Mouse (Mus musculus) MEL (cell line): ENCODE measurements around the gene Tnfsfm13.

Source experiments
- CTCF ChIP-seq, 3 experiments: IDR thresholded peaks in 2 of 3; conservative IDR thresholded peaks in 1 of 3; 2 replicates each; pipeline ENCODE4 v1.5.1; 2011 to 2012; ENCODE audit warnings: low read length in 3 of 3, low read depth in 2 of 3, mild to moderate bottlenecking in 2 of 3, improper control_type of control experiment in 1 of 3, inconsistent platforms in 1 of 3, mixed read lengths in 1 of 3, moderate library complexity in 1 of 3; ENCODE audit not compliant: control insufficient read depth in 1 of 3, insufficient read depth in 1 of 3, poor library complexity in 1 of 3, severe bottlenecking in 1 of 3
- JUND ChIP-seq: IDR thresholded peaks from 2 replicates; pipeline ENCODE4 v1.6.1; 2011; ENCODE audit warnings: low read depth, mild to moderate bottlenecking, improper control_type of control experiment, low read length
- POLR2AphosphoS5 ChIP-seq: IDR thresholded peaks from 2 replicates; pipeline ENCODE4 v1.6.1; 2012; ENCODE audit warnings: low read depth, borderline replicate concordance, mild to moderate bottlenecking, inconsistent platforms, low read length, moderate library complexity, mixed read lengths
- TCF12 ChIP-seq: IDR thresholded peaks from 2 replicates; pipeline ENCODE4 v1.6.1; 2014; ENCODE audit warnings: low read depth, mild to moderate bottlenecking, inconsistent platforms, low read length, improper control_type of control experiment, moderate library complexity

- no peak for TF ChIP-seq CTCF (IDR thresholded peaks at IDR 0.05 in 2 of 3, conservative IDR thresholded peaks at IDR 0.05 in 1 of 3; ENCODE audit: control insufficient read depth in 1 of 3, insufficient read depth in 1 of 3, low read depth in 2 of 3, low read length in 3 of 3, poor library complexity in 1 of 3, severe bottlenecking in 1 of 3)
- no peak for TF ChIP-seq JUND
- no peak for TF ChIP-seq TCF12
- no peak for TF ChIP-seq POLR2AphosphoS5
Measured at GRCm38 (mm10) chr11:69695361-69696181, at the start of gene Tnfsfm13, which contains the start of gene Tnfsf12.
